8 mouse cellular contexts compared by ENCODE assay signal in genomic region chr11:60540002-60540610, GRCm38 (mm10). TPM values are rescaled to one million over a fixed set of nuclear protein-coding genes. Genes with fewer than 3 reads are reported as not detected.
A peak's percentile ranks its signal among the peaks of the same experiment; 100 is the strongest.
DNase-seq lines count a peak whose midpoint lies in the region; ATAC-seq and TF ChIP-seq lines count a peak whose summit lies in the region.

No protein-coding gene starts in this region.

- H3K27ac ChIP-seq in CH12.LX (ENCODE audit: insufficient read depth, low read depth), result peak overlapping the region; percentile 39; the same call in 1 of the 2 replicates
- no peak overlapping the region for H3K27ac ChIP-seq in forebrain, embryonic 12.5 days
- no peak overlapping the region for H3K27ac ChIP-seq in hindbrain, embryonic 15.5 days (replicated peaks)
- no peak overlapping the region for H3K27ac ChIP-seq in limb, embryonic 11.5 days (replicated peaks; ENCODE audit: low read depth, low read length)
- H3K27ac ChIP-seq in midbrain, embryonic 15.5 days, result no peak overlapping the region

- no peaks in the 10 kb centered on the region for H3K9me3 ChIP-seq in CH12.LX (replicated peaks; ENCODE audit: low read length)
- no peaks in the 10 kb centered on the region for H3K9me3 ChIP-seq in forebrain, embryonic 12.5 days
- no peaks in the 10 kb centered on the region for H3K9me3 ChIP-seq in hindbrain, embryonic 15.5 days
- H3K9me3 ChIP-seq in limb, embryonic 11.5 days (ENCODE audit: control insufficient read depth, low read length), result no peaks in the 10 kb centered on the region
- no peaks in the 10 kb centered on the region for H3K9me3 ChIP-seq in midbrain, embryonic 15.5 days

- no peak for TF ChIP-seq POLR2A in CH12.LX (IDR thresholded peaks at IDR 0.05; ENCODE audit: low read depth, low read length)

- in situ Hi-C loops in CH12.LX (cut with MboI; ENCODE audit: low pct_ligation_motif_present, low pct_unique_long_range_greater_than_20kb, low sequenced_read_pairs), result no loop called here

- TF ChIP-seq RAD21 in CH12.LX (IDR thresholded peaks at IDR 0.05; ENCODE audit: low read depth, low read length), result no peak

- no peak for TF ChIP-seq CTCF in CH12.LX (conservative IDR thresholded peaks at IDR 0.05 in 1 of 2, IDR thresholded peaks at IDR 0.05 in 1 of 2; ENCODE audit: low read depth in 2 of 2, low read length in 2 of 2)

- TF ChIP-seq EP300 in CH12.LX (IDR thresholded peaks at IDR 0.05; ENCODE audit: low read length), result no peak

- peak overlapping the region; percentile 86 for H3K9ac ChIP-seq in CH12.LX (ENCODE audit: insufficient read depth, low read depth)
- peak overlapping the region; percentile 57 for H3K9ac ChIP-seq in forebrain, embryonic 12.5 days
- peak overlapping the region; percentile 24 for H3K9ac ChIP-seq in hindbrain, embryonic 15.5 days
- peak overlapping the region; percentile 52 for H3K9ac ChIP-seq in limb, embryonic 11.5 days (ENCODE audit: low read length)
- peak overlapping the region; percentile 21; the same call in 1 of the 2 replicates for H3K9ac ChIP-seq in midbrain, embryonic 15.5 days

- WGBS in forebrain, embryonic 12.5 days, result 15% methylated on average over 4 of the region's 4 CpGs
- WGBS in hindbrain, embryonic 15.5 days, result 7% methylated on average over 4 of the region's 4 CpGs
- WGBS in limb, embryonic 11.5 days, result 15% methylated on average over 4 of the region's 4 CpGs
- 11% methylated on average over 4 of the region's 4 CpGs for WGBS in midbrain, embryonic 15.5 days

- peak overlapping the region; percentile 68 to 83 (median 71) for H3K4me3 ChIP-seq in CH12.LX (replicated peaks in 1 of 3; ENCODE audit: low read depth in 2 of 3, low read length in 2 of 3, poor library complexity in 1 of 3)
- H3K4me3 ChIP-seq in forebrain, embryonic 12.5 days (replicated peaks), result peak overlapping the region; percentile 43
- H3K4me3 ChIP-seq in hindbrain, embryonic 15.5 days, result peak overlapping the region; percentile 31
- peak overlapping the region; percentile 36 for H3K4me3 ChIP-seq in limb, embryonic 11.5 days (ENCODE audit: low read depth, low read length)
- H3K4me3 ChIP-seq in midbrain, embryonic 15.5 days, result peak overlapping the region; percentile 30

- peaks cover 68% of the 10 kb centered on the region for H3K79me2 ChIP-seq in CH12.LX (replicated peaks; ENCODE audit: control insufficient read depth, extremely low read depth, insufficient read depth, poor library complexity, severe bottlenecking)

- no peaks in the 10 kb centered on the region for H3K27me3 ChIP-seq in CH12.LX (replicated peaks)
- no peaks in the 10 kb centered on the region for H3K27me3 ChIP-seq in forebrain, embryonic 12.5 days
- no peaks in the 10 kb centered on the region for H3K27me3 ChIP-seq in hindbrain, embryonic 15.5 days
- H3K27me3 ChIP-seq in limb, embryonic 11.5 days (ENCODE audit: control insufficient read depth, insufficient read depth, low read length), result no peaks in the 10 kb centered on the region
- no peaks in the 10 kb centered on the region for H3K27me3 ChIP-seq in midbrain, embryonic 15.5 days (replicated peaks)

- H3K36me3 ChIP-seq in CH12.LX (replicated peaks in 1 of 2; ENCODE audit: control insufficient read depth in 1 of 2, insufficient read depth in 1 of 2, low read length in 1 of 2), result peaks cover 9 to 37% of the 10 kb centered on the region in 2 experiments
- peaks cover 23% of the 10 kb centered on the region for H3K36me3 ChIP-seq in forebrain, embryonic 12.5 days (replicated peaks)
- H3K36me3 ChIP-seq in hindbrain, embryonic 15.5 days, result peaks cover 3% of the 10 kb centered on the region; the same call in 1 of the 2 replicates
- peaks cover 2% of the 10 kb centered on the region; the same call in 1 of the 2 replicates for H3K36me3 ChIP-seq in limb, embryonic 11.5 days (ENCODE audit: control insufficient read depth, insufficient read depth, low read length)
- H3K36me3 ChIP-seq in midbrain, embryonic 15.5 days (replicated peaks), result no peaks in the 10 kb centered on the region

- no peak for ATAC-seq in forebrain, embryonic 12.5 days (ENCODE audit: low FRiP score)
- ATAC-seq in hindbrain, embryonic 15.5 days (ENCODE audit: low FRiP score, low read depth), result no peak
- no peak for ATAC-seq in limb, embryonic 11.5 days (ENCODE audit: insufficient number of reproducible peaks, low FRiP score, low TSS enrichment, low read depth)
- ATAC-seq in midbrain, embryonic 15.5 days (replicated peaks), result no peak

- DNase-seq in 3T3-L1 (ENCODE audit: low read depth, low spot score) (peak; percentile 85), CH12.LX (ENCODE audit: extremely low read depth) (no peak)
- peak; percentile 24 for DNase-seq in limb, embryonic 11.5 days (ENCODE audit: low spot score)
- DNase-seq in frontal cortex, postnatal 14 days (ENCODE audit: low spot score in 2 of 2), result no peak
- no peak for DNase-seq in spleen, postnatal 4 days (ENCODE audit: low spot score in 2 of 2)

- peak overlapping the region; percentile 98 for H3K4me2 ChIP-seq in CH12.LX (ENCODE audit: insufficient read depth, low read depth, poor library complexity, severe bottlenecking)
- H3K4me2 ChIP-seq in forebrain, embryonic 12.5 days, result peak overlapping the region; percentile 92
- H3K4me2 ChIP-seq in hindbrain, embryonic 15.5 days, result peak overlapping the region; percentile 98
- H3K4me2 ChIP-seq in limb, embryonic 11.5 days (ENCODE audit: low read depth, severe bottlenecking), result peak overlapping the region; percentile 80
- H3K4me2 ChIP-seq in midbrain, embryonic 15.5 days, result peak overlapping the region; percentile 95

- dilution Hi-C loops in CH12.LX (cut with MboI; ENCODE audit: extremely low pct_ligation_motif_present, extremely low pct_unique_long_range_greater_than_20kb, low sequenced_read_pairs), result no loop called here

- peaks cover 8 to 50% of the 10 kb centered on the region in 2 experiments; a peak in 3 of 4 replicates for H3K4me1 ChIP-seq in CH12.LX (ENCODE audit: control insufficient read depth in 1 of 2, insufficient read depth in 2 of 2)
- H3K4me1 ChIP-seq in forebrain, embryonic 12.5 days, result peaks cover 60% of the 10 kb centered on the region
- peaks cover 73% of the 10 kb centered on the region for H3K4me1 ChIP-seq in hindbrain, embryonic 15.5 days (replicated peaks)
- H3K4me1 ChIP-seq in limb, embryonic 11.5 days (ENCODE audit: control insufficient read depth, insufficient read depth, low read length), result peaks cover 17% of the 10 kb centered on the region
- H3K4me1 ChIP-seq in midbrain, embryonic 15.5 days, result peaks cover 64% of the 10 kb centered on the region

TF ChIP-seq in CH12.LX, 34 proteins besides CTCF, POLR2A, EP300 and RAD21:
- TF ChIP-seq USF2 (conservative IDR thresholded peaks at IDR 0.05; ENCODE audit: low read depth, low read length) (no peak), MXI1 (IDR thresholded peaks at IDR 0.05; ENCODE audit: low read depth, low read length) (peak; percentile 65; the same call in 1 of the 2 replicates), CHD1 (IDR thresholded peaks at IDR 0.05; ENCODE audit: low read depth, low read length) (peak; percentile 3; the same call in 1 of the 2 replicates), SIN3A (IDR thresholded peaks at IDR 0.05; ENCODE audit: low read length) (peak; percentile 76)

RNA-seq across cellular contexts. Expression of gene Alkbh5, which starts 3.9 kb away (rescaled TPM):
- total RNA-seq in CH12.LX (2012; rRNA removed) (40.5 and 55.0 TPM in 2 replicates), CH12.LX (2014; rRNA removed) (37.2 and 42.7 TPM in 2 replicates)
- polyA plus RNA-seq in CH12.LX (2012; ENCODE audit: insufficient read length, low read depth), result 33.8 and 39.6 TPM in 2 replicates
- polyA plus RNA-seq in forebrain, embryonic 12.5 days (2016; fragmentation: Nextera tagmentation; extraction: Ambion mirVana), result 28.3 and 34.6 TPM in 2 replicates
- polyA plus RNA-seq in hindbrain, embryonic 15.5 days (2015; fragmentation: Nextera tagmentation; extraction: Ambion mirVana), result 22.1 and 23.4 TPM in 2 replicates
- polyA plus RNA-seq in limb, embryonic 11.5 days (2014; fragmentation: Nextera tagmentation; extraction: Ambion mirVana), result 34.7 and 34.9 TPM in 2 replicates
- polyA plus RNA-seq in midbrain, embryonic 15.5 days (2015; fragmentation: Nextera tagmentation; extraction: Ambion mirVana), result 22.9 and 23.1 TPM in 2 replicates

Comparison
In these comparisons a context has a peak if more than half of its experiments do, and no peak if none do; other contexts are left out.
1. DNase-seq: peak in 3T3-L1 (single experiment) and limb, embryonic 11.5 days (single experiment); none in CH12.LX (single experiment), frontal cortex, postnatal 14 days (0 of 2) and spleen, postnatal 4 days (0 of 2).
2. H3K9ac ChIP-seq: peak in every context shown above with its lines; median percentile 86 in CH12.LX; 57 in forebrain, embryonic 12.5 days; 52 in limb, embryonic 11.5 days; 24 in hindbrain, embryonic 15.5 days; 21 in midbrain, embryonic 15.5 days.
3. Peak in every context shown above with its lines, with median percentiles within 50 percentile points of each other: H3K4me2 ChIP-seq and H3K4me3 ChIP-seq.